In the genomic region with DNA sequence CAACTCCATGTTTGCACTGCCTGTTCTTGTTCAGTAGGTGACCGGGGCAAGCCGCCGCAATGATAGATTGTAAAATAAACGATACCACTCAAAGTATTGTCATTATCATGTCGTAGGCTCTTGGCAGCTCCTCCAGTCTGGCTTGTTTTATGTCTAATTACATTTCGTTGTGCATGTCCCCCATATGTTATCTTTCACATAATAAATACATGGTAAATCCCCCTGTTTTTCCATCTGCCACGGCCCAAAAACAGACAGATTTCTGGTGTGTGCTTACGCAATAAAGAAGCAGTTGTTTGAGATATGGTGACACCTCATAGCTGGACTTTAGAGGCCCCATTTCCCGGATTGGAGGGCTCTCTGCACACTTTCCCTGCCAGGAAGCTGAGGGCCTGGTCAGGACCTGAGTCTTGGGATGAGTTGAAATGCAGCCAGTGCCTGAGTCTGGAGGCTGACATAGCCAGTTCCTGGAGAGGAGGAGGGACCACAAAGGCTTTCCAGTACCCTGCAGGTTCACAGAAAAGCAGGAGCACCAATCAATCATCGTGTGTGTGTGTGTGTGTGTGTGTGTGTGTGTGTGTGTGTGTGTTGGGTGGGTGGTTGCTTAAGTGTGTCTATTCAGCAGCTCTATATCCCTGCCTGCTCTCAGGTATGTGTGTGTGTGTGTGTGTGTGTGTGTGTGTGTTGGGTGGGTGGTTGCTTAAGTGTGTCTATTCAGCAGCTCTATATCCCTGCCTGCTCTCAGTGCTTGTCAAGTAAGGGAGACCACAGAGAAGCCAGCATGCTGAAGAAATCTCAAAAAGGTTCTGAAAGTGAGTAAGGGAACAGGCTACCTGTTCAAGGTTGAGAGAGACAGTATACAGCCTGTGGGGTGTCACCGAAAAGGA, we compare ENCODE assay signal across 21 mouse cellular contexts. TPM values are rescaled to one million over a fixed set of nuclear protein-coding genes. Genes with fewer than 3 reads are reported as not detected.
DNase-seq lines count a peak whose midpoint lies in the region; ATAC-seq and TF ChIP-seq lines count a peak whose summit lies in the region.
"Had no signal": no experiment of that assay in that cellular context is flagged by ENCODE, and none has a peak within 500 bp of the region (broad histone marks: within the 10 kb centered on the region; RNA-seq: fewer than 3 reads in every experiment).

No protein-coding gene starts in this region.

- H3K27ac ChIP-seq in intestine, embryonic 14.5 days (ENCODE audit: low read depth) = no peak overlapping the region
- H3K27ac ChIP-seq in intestine, postnatal 0 days (ENCODE audit: low read depth, low read length) = no peak overlapping the region
- no peak overlapping the region for H3K27ac ChIP-seq in forebrain, postnatal 0 days (ENCODE audit: low read depth, low read length)
- no peak overlapping the region for H3K27ac ChIP-seq in lung, embryonic 14.5 days (ENCODE audit: low read depth)
- H3K27ac ChIP-seq: embryonic facial prominence, embryonic 13.5 days; hindbrain, embryonic 10.5 days; macrophage had no signal

- no peaks in the 10 kb centered on the region for H3K36me3 ChIP-seq in intestine, embryonic 14.5 days (ENCODE audit: control insufficient read depth, insufficient read depth, low read length)
- no peaks in the 10 kb centered on the region for H3K36me3 ChIP-seq in intestine, postnatal 0 days (ENCODE audit: control insufficient read depth, insufficient read depth)
- no peaks in the 10 kb centered on the region for H3K36me3 ChIP-seq in forebrain, postnatal 0 days (ENCODE audit: insufficient read depth)
- H3K36me3 ChIP-seq in lung, embryonic 14.5 days (ENCODE audit: insufficient read depth) = no peaks in the 10 kb centered on the region
- H3K36me3 ChIP-seq: embryonic facial prominence, embryonic 13.5 days; hindbrain, embryonic 10.5 days had no signal

- peak; percentile 72; the same call in 1 of the 2 replicates for ATAC-seq in intestine, embryonic 14.5 days (replicated peaks; ENCODE audit: low FRiP score, low TSS enrichment, low read depth)
- no peak for ATAC-seq in intestine, postnatal 0 days
- peak; percentile 59 for ATAC-seq in forebrain, postnatal 0 days
- peak; percentile 94 for ATAC-seq in lung, embryonic 14.5 days (ENCODE audit: insufficient read depth)
- ATAC-seq in granulocyte monocyte progenitor cell, adult 5-6 weeks (replicated peaks; ENCODE audit: poor library complexity, severe bottlenecking) = no peak

- no peak overlapping the region for H3K4me2 ChIP-seq in intestine, embryonic 14.5 days (ENCODE audit: low read length)
- H3K4me2 ChIP-seq in intestine, postnatal 0 days (replicated peaks; ENCODE audit: low read depth) = no peak overlapping the region
- no peak overlapping the region for H3K4me2 ChIP-seq in forebrain, postnatal 0 days (ENCODE audit: low read depth)
- H3K4me2 ChIP-seq in lung, embryonic 14.5 days = no peak overlapping the region
- H3K4me2 ChIP-seq: embryonic facial prominence, embryonic 13.5 days; midbrain, embryonic 11.5 days had no signal

- no peak for DNase-seq in intestine, embryonic 14.5 days (ENCODE audit: low spot score)
- DNase-seq in forebrain, postnatal 0 days = peak; percentile 59
- peak; percentile 95 for DNase-seq in lung, embryonic 14.5 days
- peak; percentile 49 to 84 for DNase-seq in lung, postnatal 4 days
- no peak for DNase-seq in right cerebral cortex, adult 2 months (ENCODE audit: low spot score in 2 of 2)
- DNase-seq in adrenal gland, adult (ENCODE audit: inconsistent age in 2 of 2, low spot score in 1 of 2) = no peak
- DNase-seq: cerebellum, adult 11 months; gastrocnemius, postnatal 10 days; thymus, adult 18-20 months had no signal

- H3K27me3 ChIP-seq in intestine, embryonic 14.5 days (replicated peaks; ENCODE audit: control insufficient read depth, insufficient read depth, low read length) = no peaks in the 10 kb centered on the region
- no peaks in the 10 kb centered on the region for H3K27me3 ChIP-seq in intestine, postnatal 0 days (replicated peaks; ENCODE audit: control insufficient read depth, insufficient read depth, low read length)
- H3K27me3 ChIP-seq in forebrain, postnatal 0 days (ENCODE audit: insufficient read depth, low read length) = no peaks in the 10 kb centered on the region
- no peaks in the 10 kb centered on the region for H3K27me3 ChIP-seq in lung, embryonic 14.5 days (ENCODE audit: insufficient read depth, low read length)
- H3K27me3 ChIP-seq: embryonic facial prominence, embryonic 13.5 days had no signal

- 0 out of 2 replicates have a peak, but pooled peaks cover 2% of the 10 kb centered on the region for H3K9me3 ChIP-seq in intestine, embryonic 14.5 days (ENCODE audit: control insufficient read depth, low read length)
- H3K9me3 ChIP-seq in intestine, postnatal 0 days (ENCODE audit: control insufficient read depth) = 0 out of 2 replicates have a peak, but pooled peaks cover 2% of the 10 kb centered on the region
- no peaks in the 10 kb centered on the region for H3K9me3 ChIP-seq in forebrain, postnatal 0 days (ENCODE audit: low read length)
- H3K9me3 ChIP-seq in lung, embryonic 14.5 days (ENCODE audit: low read depth, low read length) = peaks cover 16% of the 10 kb centered on the region; the same call in 1 of the 2 replicates

- H3K4me1 ChIP-seq in intestine, embryonic 14.5 days (replicated peaks; ENCODE audit: control insufficient read depth, insufficient read depth, low read length) = no peaks in the 10 kb centered on the region
- no peaks in the 10 kb centered on the region for H3K4me1 ChIP-seq in intestine, postnatal 0 days (replicated peaks; ENCODE audit: control insufficient read depth, insufficient read depth, low read length)
- no peaks in the 10 kb centered on the region for H3K4me1 ChIP-seq in forebrain, postnatal 0 days (ENCODE audit: insufficient read depth)
- no peaks in the 10 kb centered on the region for H3K4me1 ChIP-seq in lung, embryonic 14.5 days (ENCODE audit: insufficient read depth)
- H3K4me1 ChIP-seq: embryonic facial prominence, embryonic 13.5 days; hindbrain, embryonic 10.5 days had no signal

- 35% methylated on average over 11 of the region's 11 CpGs for WGBS in intestine, embryonic 14.5 days
- WGBS in intestine, postnatal 0 days = 29% methylated on average over 11 of the region's 11 CpGs
- WGBS in forebrain, postnatal 0 days = 58% methylated on average over 11 of the region's 11 CpGs
- 25% methylated on average over 11 of the region's 11 CpGs for WGBS in lung, embryonic 14.5 days

- no peak for TF ChIP-seq CTCF in intestine, postnatal 0 days (IDR thresholded peaks at IDR 0.05; ENCODE audit: low read depth)
- TF ChIP-seq CTCF in forebrain, postnatal 0 days (IDR thresholded peaks at IDR 0.05; ENCODE audit: low read depth) = no peak
- no peak for TF ChIP-seq CTCF in lung, embryonic 14.5 days (IDR thresholded peaks at IDR 0.05; ENCODE audit: low read depth)

- no peak overlapping the region for H3K9ac ChIP-seq in intestine, embryonic 14.5 days (ENCODE audit: low read length)
- H3K9ac ChIP-seq in intestine, postnatal 0 days (ENCODE audit: low read depth, low read length) = no peak overlapping the region
- H3K9ac ChIP-seq in forebrain, postnatal 0 days = no peak overlapping the region
- H3K9ac ChIP-seq in lung, embryonic 14.5 days = no peak overlapping the region
- H3K9ac ChIP-seq: embryonic facial prominence, embryonic 13.5 days had no signal

- no peak overlapping the region for H3K4me3 ChIP-seq in intestine, embryonic 14.5 days (ENCODE audit: low read depth, low read length)
- no peak overlapping the region for H3K4me3 ChIP-seq in intestine, postnatal 0 days (ENCODE audit: low read depth, low read length)
- H3K4me3 ChIP-seq in forebrain, postnatal 0 days (ENCODE audit: low read depth, low read length) = no peak overlapping the region
- H3K4me3 ChIP-seq in lung, embryonic 14.5 days (ENCODE audit: low read depth, low read length) = no peak overlapping the region
- H3K4me3 ChIP-seq: embryonic facial prominence, embryonic 13.5 days; hindbrain, embryonic 10.5 days had no signal

RNA-seq across cellular contexts. Expression of gene Neurog3, which starts 56.4 kb away (rescaled TPM):
- 8.5 and 20.9 TPM in 2 replicates for polyA plus RNA-seq in intestine, embryonic 14.5 days (2014; fragmentation: Nextera tagmentation; extraction: Ambion mirVana)
- polyA plus RNA-seq in intestine, postnatal 0 days (2015; fragmentation: Nextera tagmentation; extraction: Ambion mirVana) = 1.4 and 1.5 TPM in 2 replicates
- total RNA-seq in forebrain, postnatal 0 days (2014; rRNA removed) = not detected in 2 replicates
- not detected in 2 replicates for polyA plus RNA-seq in forebrain, postnatal 0 days (2015; fragmentation: Nextera tagmentation; extraction: Ambion mirVana)
- not detected in 2 replicates for polyA plus RNA-seq in lung, embryonic 14.5 days (2014; fragmentation: Nextera tagmentation; extraction: Ambion mirVana)
- not detected in 2 replicates for total RNA-seq in granulocyte monocyte progenitor cell, adult 5-6 weeks (2014; fragmentation: Nextera tagmentation)
- total RNA-seq in granulocyte monocyte progenitor cell, adult 5-6 weeks (2017) = not detected in 2 replicates
- total RNA-seq: common myeloid progenitor, adult 5-6 weeks; gastrocnemius, postnatal 10 days; heart, adult 8-10 months; liver, adult 2 months; monocyte, adult 5-6 weeks had no signal
- polyA plus RNA-seq: embryonic facial prominence, embryonic 13.5 days; heart, embryonic 16.5 days; kidney, embryonic 16.5 days; liver, adult 2 months; macrophage had no signal

Comparison
In these comparisons a context has a peak if more than half of its experiments do, and no peak if none do; other contexts are left out.
1. ATAC-seq: peak in intestine, embryonic 14.5 days (single experiment), forebrain, postnatal 0 days (single experiment) and lung, embryonic 14.5 days (single experiment); none in intestine, postnatal 0 days (single experiment) and granulocyte monocyte progenitor cell, adult 5-6 weeks (single experiment).
2. DNase-seq: peak in forebrain, postnatal 0 days (single experiment), lung, embryonic 14.5 days (single experiment) and lung, postnatal 4 days (2 of 2); none in intestine, embryonic 14.5 days (single experiment), right cerebral cortex, adult 2 months (0 of 2) and adrenal gland, adult (0 of 2).